12 mouse cellular contexts compared by ENCODE assay signal in the genomic region with DNA sequence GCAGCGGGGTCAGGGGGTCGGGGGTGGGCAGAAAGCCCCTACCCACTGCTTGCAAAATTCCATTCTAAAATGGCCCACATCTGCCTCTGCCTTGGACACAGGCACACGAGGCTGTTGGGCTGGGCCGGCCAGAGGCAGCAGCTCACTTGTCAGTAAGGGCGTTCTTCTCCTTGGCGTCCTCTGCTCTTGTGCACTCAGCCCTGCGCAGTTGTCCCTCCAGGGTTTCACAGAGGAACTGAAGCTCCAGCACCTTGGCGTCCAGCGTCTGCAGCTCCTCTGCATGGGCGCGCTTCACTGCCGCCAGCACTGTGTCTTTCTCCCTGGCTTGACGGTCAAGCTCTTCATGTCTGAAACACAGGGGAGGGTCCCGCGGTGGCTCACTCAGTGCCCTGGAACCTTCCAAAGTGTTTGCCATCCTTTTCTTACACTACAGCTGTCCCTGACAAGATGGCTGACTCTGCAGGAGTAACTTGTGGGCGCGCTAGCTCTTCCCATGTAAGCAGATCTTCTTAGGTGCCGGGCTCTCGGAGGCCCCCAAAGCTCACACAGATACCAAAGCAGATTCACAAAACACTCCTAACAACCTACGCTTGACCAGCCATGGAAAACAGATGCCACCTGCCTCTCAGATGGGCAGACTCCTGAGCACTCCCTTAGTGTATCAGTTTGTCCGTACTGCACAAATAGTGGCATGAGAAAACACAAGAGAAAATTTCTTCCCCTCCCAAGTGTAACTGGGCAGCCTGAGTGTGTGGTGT. TPM values are rescaled to one million over a fixed set of nuclear protein-coding genes. Genes with fewer than 3 reads are reported as not detected.
DNase-seq lines count a peak whose midpoint lies in the region; ATAC-seq and TF ChIP-seq lines count a peak whose summit lies in the region.
"Had no signal": no experiment of that assay in that cellular context is flagged by ENCODE, and none has a peak within 500 bp of the region (broad histone marks: within the 10 kb centered on the region; RNA-seq: fewer than 3 reads in every experiment).

No protein-coding gene starts in this region.

- DNase-seq in kidney, adult 2 months = peak; percentile 27
- DNase-seq in kidney, adult 8-10 months = no peak
- peak; percentile 61 for DNase-seq in ZHBTc4 (ENCODE audit: low read depth, low spot score)
- peak; percentile 75 for DNase-seq in kidney, postnatal 0 days (ENCODE audit: low spot score)
- DNase-seq in left cerebral cortex, adult 11 months (ENCODE audit: low spot score) = no peak
- DNase-seq in spleen, adult 18-20 months = no peak
- DNase-seq: heart, postnatal 14 days; right cerebral cortex, postnatal 25 days had no signal

- TF ChIP-seq POLR2A in kidney, adult 2 months (IDR thresholded peaks at IDR 0.05; ENCODE audit: low read depth, low read length) = no peak
- no peak for TF ChIP-seq POLR2A in small intestine, adult 2 months (IDR thresholded peaks at IDR 0.05; ENCODE audit: low read depth, low read length)

- H3K27ac ChIP-seq in kidney, adult 2 months (ENCODE audit: insufficient read depth, low read depth, low read length) = no peak overlapping the region
- H3K27ac ChIP-seq in kidney, postnatal 0 days = peak overlapping the region; percentile 81
- H3K27ac ChIP-seq in small intestine, adult 2 months (ENCODE audit: insufficient read depth, low read depth, low read length) = peak overlapping the region; percentile 100
- H3K27ac ChIP-seq: gastrocnemius, adult 2 months; midbrain, embryonic 15.5 days had no signal

- 0 out of 2 replicates have a peak overlapping the region, but pooled peaks have one; percentile 14 for H3K9ac ChIP-seq in kidney, postnatal 0 days (ENCODE audit: low read depth, low read length)
- H3K9ac ChIP-seq: midbrain, embryonic 15.5 days had no signal

- no peak for TF ChIP-seq CTCF in kidney, adult 2 months (conservative IDR thresholded peaks at IDR 0.05; ENCODE audit: insufficient read depth, insufficient read length, low read depth, low read length)
- no peak for TF ChIP-seq CTCF in kidney, postnatal 0 days (IDR thresholded peaks at IDR 0.05; ENCODE audit: low read depth)
- TF ChIP-seq CTCF in small intestine, adult 2 months (IDR thresholded peaks at IDR 0.05; ENCODE audit: extremely low read depth, insufficient read length, insufficient replicate concordance, low read depth, low read length) = no peak

- H3K9me3 ChIP-seq in kidney, postnatal 0 days (replicated peaks; ENCODE audit: low read length) = no peaks in the 10 kb centered on the region
- H3K9me3 ChIP-seq: midbrain, embryonic 15.5 days had no signal

- no peaks in the 10 kb centered on the region for H3K27me3 ChIP-seq in kidney, adult 2 months (replicated peaks; ENCODE audit: control insufficient read depth, insufficient read depth, low read length)
- H3K27me3 ChIP-seq in kidney, postnatal 0 days (ENCODE audit: insufficient read depth, low read length) = no peaks in the 10 kb centered on the region
- H3K27me3 ChIP-seq in small intestine, adult 2 months (ENCODE audit: control insufficient read depth, insufficient read depth, low read length) = no peaks in the 10 kb centered on the region
- H3K27me3 ChIP-seq: midbrain, embryonic 15.5 days had no signal

- WGBS in kidney, adult 2 months = 67% methylated on average over 21 of the region's 21 CpGs
- WGBS in kidney, postnatal 0 days = 54% methylated on average over 21 of the region's 21 CpGs
- WGBS in small intestine, adult 2 months = 82% methylated on average over 21 of the region's 21 CpGs

- H3K4me2 ChIP-seq in kidney, postnatal 0 days (ENCODE audit: low read length) = peak overlapping the region; percentile 27
- H3K4me2 ChIP-seq: midbrain, embryonic 15.5 days had no signal

- ATAC-seq in kidney, postnatal 0 days (replicated peaks; ENCODE audit: low FRiP score, low read depth) = peak; percentile 62
- ATAC-seq: inflammation-experienced regulatory T-cells, adult 6 months; midbrain, embryonic 15.5 days had no signal

- no peaks in the 10 kb centered on the region for H3K36me3 ChIP-seq in kidney, adult 2 months (ENCODE audit: control insufficient read depth, insufficient read depth, low read length)
- 0 out of 2 replicates have a peak, but pooled peaks cover 5% of the 10 kb centered on the region for H3K36me3 ChIP-seq in kidney, postnatal 0 days (ENCODE audit: insufficient read depth, low read length)
- no peaks in the 10 kb centered on the region for H3K36me3 ChIP-seq in small intestine, adult 2 months (ENCODE audit: control insufficient read depth, insufficient read depth, low read length)

- peaks cover 9% of the 10 kb centered on the region; the same call in 1 of the 2 replicates for H3K4me1 ChIP-seq in kidney, adult 2 months (ENCODE audit: control insufficient read depth, insufficient read depth, low read length)
- no peaks in the 10 kb centered on the region for H3K4me1 ChIP-seq in kidney, postnatal 0 days (replicated peaks; ENCODE audit: insufficient read depth, low read length)
- peaks cover 17% of the 10 kb centered on the region for H3K4me1 ChIP-seq in small intestine, adult 2 months (ENCODE audit: control insufficient read depth, insufficient read depth, insufficient read length, low read length)
- H3K4me1 ChIP-seq: midbrain, embryonic 15.5 days had no signal

- H3K4me3 ChIP-seq in kidney, adult 2 months (ENCODE audit: insufficient read depth, low read depth, low read length) = no peak overlapping the region
- no peak overlapping the region for H3K4me3 ChIP-seq in kidney, postnatal 0 days (replicated peaks; ENCODE audit: low read depth, low read length)
- no peak overlapping the region; the same call in 1 of the 2 replicates for H3K4me3 ChIP-seq in small intestine, adult 2 months (ENCODE audit: low read depth, low read length)
- H3K4me3 ChIP-seq: gastrocnemius, adult 2 months; midbrain, embryonic 15.5 days had no signal

RNA-seq across cellular contexts. Expression of a gene that starts 30.8 kb away (rescaled TPM):
- polyA plus RNA-seq in kidney, adult 2 months (2012; rRNA removed) = 2.9 and 3.5 TPM in 2 replicates
- 5.5 and 5.7 TPM in 2 replicates for polyA plus RNA-seq in kidney, postnatal 0 days (2015; fragmentation: Nextera tagmentation; extraction: Ambion mirVana)
- polyA plus RNA-seq in small intestine, adult 2 months (2012; rRNA removed) = 0.43 and 0.84 TPM in 2 replicates

RNA-seq across cellular contexts. Expression of a gene that starts 46.4 kb away (rescaled TPM):
- polyA plus RNA-seq in kidney, adult 2 months (2012; rRNA removed) = 2.0 and 2.9 TPM in 2 replicates
- 10.0 and 10.2 TPM in 2 replicates for polyA plus RNA-seq in kidney, postnatal 0 days (2015; fragmentation: Nextera tagmentation; extraction: Ambion mirVana)
- polyA plus RNA-seq in small intestine, adult 2 months (2012; rRNA removed) = 56.8 and 68.9 TPM in 2 replicates

Comparison
In these comparisons a context has a peak if more than half of its experiments do, and no peak if none do; other contexts are left out.
1. DNase-seq: peak in kidney, adult 2 months (single experiment), ZHBTc4 (single experiment) and kidney, postnatal 0 days (single experiment); none in kidney, adult 8-10 months (0 of 2), left cerebral cortex, adult 11 months (single experiment) and spleen, adult 18-20 months (0 of 2).